Mouse (Mus musculus) CH12.LX (cell line): Measurements from ENCODE around the gene Olfr1102.

Source experiments
- BHLHE40 ChIP-seq: IDR thresholded peaks from 2 replicates; pipeline ENCODE4 v1.6.1; 2011; ENCODE audit warnings: mild to moderate bottlenecking, low read depth, low read length, improper control_type of control experiment
- CHD2 ChIP-seq: IDR thresholded peaks from 2 replicates; pipeline ENCODE4 v1.6.1; 2011; ENCODE audit warnings: low read length, improper control_type of control experiment
- CTCF ChIP-seq, 2 experiments: IDR thresholded peaks in 1 of 2; conservative IDR thresholded peaks in 1 of 2; 2 replicates each; pipeline ENCODE4 v1.5.1; 2011 to 2012; ENCODE audit warnings: low read depth in 2 of 2, low read length in 2 of 2, improper control_type of control experiment in 1 of 2, inconsistent platforms in 1 of 2, mild to moderate bottlenecking in 1 of 2, moderate library complexity in 1 of 2
- GABPA ChIP-seq: IDR thresholded peaks from 2 replicates; pipeline ENCODE4 v1.6.1; 2012; ENCODE audit warnings: low read depth, low read length, improper control_type of control experiment, inconsistent platforms; ENCODE audit not compliant: insufficient replicate concordance
- HCFC1 ChIP-seq: IDR thresholded peaks from 2 replicates; pipeline ENCODE4 v1.6.1; 2012; ENCODE audit warnings: low read depth, mild to moderate bottlenecking, inconsistent platforms, low read length, improper control_type of control experiment
- KAT2A ChIP-seq: IDR thresholded peaks from 2 replicates; pipeline ENCODE4 v1.6.1; 2012; ENCODE audit warnings: low read length, improper control_type of control experiment, inconsistent platforms; ENCODE audit not compliant: insufficient replicate concordance
- MAX ChIP-seq: IDR thresholded peaks from 2 replicates; pipeline ENCODE4 v1.6.1; 2011; ENCODE audit warnings: low read length, improper control_type of control experiment
- NELFE ChIP-seq: IDR thresholded peaks from 2 replicates; pipeline ENCODE4 v1.6.1; 2011; ENCODE audit warnings: low read depth, low read length, improper control_type of control experiment
- POLR2A ChIP-seq: IDR thresholded peaks from 2 replicates; pipeline ENCODE4 v1.6.1; 2011; ENCODE audit warnings: low read depth, mild to moderate bottlenecking, improper control_type of control experiment, low read length
- RAD21 ChIP-seq: IDR thresholded peaks from 2 replicates; pipeline ENCODE4 v1.6.1; 2011; ENCODE audit warnings: low read depth, mild to moderate bottlenecking, low read length, improper control_type of control experiment, moderate library complexity
- RCOR1 ChIP-seq: conservative IDR thresholded peaks from 2 replicates; pipeline ENCODE4 v1.6.1; 2012; ENCODE audit warnings: low read depth, mild to moderate bottlenecking, inconsistent platforms, low read length, improper control_type of control experiment
- SIN3A ChIP-seq: IDR thresholded peaks from 2 replicates; pipeline ENCODE4 v1.6.1; 2012; ENCODE audit warnings: low read length, improper control_type of control experiment, inconsistent platforms
- UBTF ChIP-seq: IDR thresholded peaks from 2 replicates; pipeline ENCODE4 v1.6.1; 2012; ENCODE audit warnings: low read depth, mild to moderate bottlenecking, inconsistent platforms, low read length, improper control_type of control experiment, moderate library complexity
- ZNF384 ChIP-seq: IDR thresholded peaks from 2 replicates; pipeline ENCODE4 v1.6.1; 2012; ENCODE audit warnings: low read depth, low read length, improper control_type of control experiment, inconsistent platforms

DNA sequence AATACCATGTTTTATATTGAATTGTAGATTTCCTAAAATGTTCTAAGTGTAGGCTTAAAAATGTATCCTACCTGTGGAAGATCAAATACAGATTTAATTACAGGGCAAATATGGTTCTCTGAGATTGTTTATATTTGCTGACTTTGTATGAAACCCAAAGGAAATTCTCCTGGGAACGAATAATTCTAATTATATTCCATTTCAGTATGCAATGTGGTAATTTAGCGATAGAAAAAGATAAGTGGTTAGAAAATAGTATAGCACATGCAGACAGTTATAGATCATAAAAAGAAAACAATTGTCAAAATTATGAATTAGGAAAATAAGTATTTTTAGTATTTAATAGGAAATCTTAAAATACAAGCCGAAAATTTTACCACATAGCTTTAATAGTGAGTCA is 7.1 kb upstream of the Olfr1102 start, which contains the start of gene Olfr1101:
- no peak for TF ChIP-seq RCOR1
- TF ChIP-seq RAD21, result no peak
- TF ChIP-seq CTCF (conservative IDR thresholded peaks at IDR 0.05 in 1 of 2, IDR thresholded peaks at IDR 0.05 in 1 of 2; ENCODE audit: low read depth in 2 of 2, low read length in 2 of 2), result no peak
- no peak for TF ChIP-seq GABPA
- no peak for TF ChIP-seq CHD2
- no peak for TF ChIP-seq BHLHE40
- TF ChIP-seq POLR2A, result no peak
- TF ChIP-seq NELFE, result no peak
- TF ChIP-seq UBTF, result no peak
- no peak for TF ChIP-seq KAT2A
- no peak for TF ChIP-seq MAX
- no peak for TF ChIP-seq HCFC1
- TF ChIP-seq ZNF384, result no peak
- TF ChIP-seq SIN3A, result no peak
